Mouse (Mus musculus) brain, adult 10 weeks (tissue): ENCODE measurements around the gene Gm10762. TPM values are rescaled to one million over a fixed set of nuclear protein-coding genes. Genes with fewer than 3 reads are reported as not detected.

Experiments used
- polyA plus RNA-seq: library from polyadenylated mRNA; stranded (reverse); fragments of 350-450 nt; fragmentation: Illumina TruSeq; extraction: RNeasy Lipid Tissue Mini Kit (QIAGEN cat#74804); gene quantifications from one replicate; pipeline ENCODE4 v1.2.3, GENCODE M21; 2015; ENCODE audit warnings: low read depth, low replicate concordance

Gm10762 gene
- 5.8 TPM for polyA plus RNA-seq

DNA sequence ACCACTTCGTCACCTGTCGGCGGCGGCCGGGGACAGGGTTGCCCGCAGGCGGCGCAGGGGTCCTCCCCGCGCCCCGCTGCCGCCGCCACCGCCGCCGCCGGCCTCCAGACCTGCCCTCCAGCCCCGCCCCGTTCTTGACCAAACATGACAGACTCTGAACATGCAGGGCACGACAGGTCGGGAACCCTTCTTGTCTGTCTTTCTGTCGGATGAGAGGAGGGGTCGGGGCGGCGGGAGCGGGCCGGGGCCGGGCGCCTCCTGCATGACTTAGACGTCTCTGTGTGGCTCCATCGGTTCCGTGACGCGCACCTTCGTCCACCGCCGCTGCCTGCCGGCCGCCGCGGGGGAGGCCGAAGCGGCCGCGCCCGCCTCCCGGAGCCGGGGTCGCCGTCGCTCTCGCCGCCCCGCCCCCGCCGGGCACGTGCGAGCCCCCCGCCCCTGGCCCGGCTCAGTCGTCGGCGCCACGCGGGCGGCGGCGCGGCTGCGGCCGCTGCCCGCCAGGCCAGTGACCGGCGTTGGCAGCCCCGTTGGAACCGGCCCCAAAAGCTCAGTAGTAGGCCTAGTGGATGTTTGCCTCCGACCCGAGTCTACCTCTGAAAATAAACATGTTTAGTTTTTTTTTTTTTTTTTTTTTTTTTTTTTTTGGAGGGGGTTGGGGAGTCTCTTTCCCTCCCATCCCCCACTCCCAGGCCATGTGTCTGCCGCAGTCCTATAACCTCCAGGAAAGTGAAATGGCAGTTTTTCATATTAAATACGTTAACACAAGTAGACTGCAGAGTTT, at the start of gene Gm10762:
TSS of gene Gm10762 (minus strand) at position 65 of the 781 bp plus-strand sequence.

DNA sequence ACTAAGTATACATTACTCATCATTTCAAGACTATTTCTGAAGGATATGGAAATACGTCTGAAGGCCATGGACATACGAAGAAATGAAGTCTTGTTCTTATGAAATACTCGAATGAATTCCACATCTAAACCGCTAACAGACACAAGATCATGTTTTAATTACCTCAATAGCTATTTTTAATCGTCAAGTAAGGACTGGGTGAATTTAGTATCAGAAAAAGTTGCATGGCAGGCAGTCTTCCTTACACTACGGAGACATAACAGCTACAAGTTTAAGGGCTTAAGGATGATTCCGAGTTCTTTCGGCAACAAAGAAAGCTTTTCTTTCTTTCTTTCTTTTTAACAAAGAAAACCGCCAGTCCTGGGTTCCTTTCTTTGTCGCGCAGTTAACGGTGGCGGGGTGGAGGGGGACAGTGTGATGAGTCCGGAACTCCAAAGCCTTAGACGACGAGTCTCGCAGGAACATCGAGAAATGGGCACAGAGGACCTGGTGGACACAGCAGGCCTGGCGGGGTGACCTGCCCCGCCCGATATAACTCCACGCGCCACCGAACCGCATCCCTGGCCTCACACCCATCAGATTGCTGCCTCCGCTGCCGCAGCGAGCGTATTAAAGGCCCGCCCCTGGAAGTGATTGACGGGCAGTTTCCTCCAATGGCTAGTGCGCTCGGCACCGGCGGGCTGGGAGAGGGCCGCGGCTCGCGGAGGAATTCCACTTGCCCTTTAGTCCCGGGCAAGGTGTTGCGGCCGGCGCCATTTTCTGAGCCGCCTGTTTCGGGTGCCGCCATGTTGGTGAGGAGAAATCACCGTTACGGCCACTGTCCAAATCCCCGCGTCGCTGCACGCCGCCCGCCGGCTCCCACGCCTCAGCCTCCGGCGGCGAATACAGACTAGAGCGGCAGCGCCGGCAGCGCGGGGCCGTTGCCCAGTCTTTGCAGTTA, 614 bp downstream of the Gm10762 start, which contains the start of gene Zc3h6:
TSS of gene Zc3h6 (plus strand) at position 762 of the 940 bp plus-strand sequence.

DNA sequence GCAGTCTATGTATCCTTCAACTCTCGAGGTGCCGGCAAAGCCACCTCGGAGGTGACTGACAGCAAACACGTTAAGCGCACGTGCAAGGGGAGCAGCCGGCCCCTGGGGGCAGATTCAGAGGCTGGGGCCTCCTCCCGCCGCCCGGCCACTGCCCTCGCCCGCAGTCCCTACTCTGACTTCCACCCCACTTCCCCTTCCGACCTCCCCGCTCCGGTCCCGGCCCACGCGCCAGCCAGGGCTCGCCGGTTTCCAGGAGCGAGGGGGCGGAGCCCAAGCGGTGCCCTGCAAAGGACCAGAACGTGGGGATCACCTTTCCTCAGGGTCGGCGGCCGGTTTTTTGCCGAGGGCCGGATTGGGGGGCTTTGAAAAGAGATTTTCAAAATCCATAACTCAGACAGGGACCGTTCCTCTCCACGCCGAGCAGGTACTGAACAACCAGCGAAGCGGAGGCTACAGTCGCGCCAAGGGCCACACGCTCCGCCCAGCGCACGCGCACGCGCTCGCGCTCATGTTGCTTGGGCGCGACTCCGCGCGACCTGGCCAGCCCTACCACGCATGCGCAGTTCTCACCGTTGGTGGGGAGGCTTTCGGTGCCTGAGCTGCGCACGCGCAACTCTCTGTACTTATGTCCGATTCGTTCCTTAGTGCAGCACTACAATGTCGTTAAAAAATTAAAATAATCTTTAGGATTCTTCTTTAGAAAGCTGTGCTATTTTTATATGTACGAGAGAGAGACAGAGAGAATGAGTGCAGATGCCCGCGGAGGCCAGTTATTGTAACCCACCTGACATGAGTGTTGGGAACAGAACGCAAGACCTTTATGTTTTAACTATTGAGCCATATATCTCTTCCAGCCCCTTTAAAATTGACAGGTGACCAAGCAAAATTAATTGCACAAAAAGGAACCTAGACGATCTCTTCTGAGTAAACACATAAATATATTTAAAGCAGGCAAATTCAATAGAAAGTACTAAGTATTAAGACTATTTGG, 23.7 kb downstream of the Gm10762 start, which contains the start of gene Zc3h8:
TSS of gene Zc3h8 (minus strand) at position 540 of the 991 bp plus-strand sequence.

Other genes starting within 250 kb of the Gm10762 start
- 29.0 TPM for gene Tmem87b, start 149.6 kb downstream of the Gm10762 start, polyA plus RNA-seq
- gene Fbln7, start 104.7 kb downstream of the Gm10762 start, polyA plus RNA-seq: 1.8 TPM
- 9.8 TPM for gene Zc3h8, start 23.6 kb downstream of the Gm10762 start, polyA plus RNA-seq
- gene Zc3h6, start 323 bp downstream of the Gm10762 start, polyA plus RNA-seq: 10.2 TPM
- not detected for gene Vinac1, start 80.4 kb upstream of the Gm10762 start, polyA plus RNA-seq
- gene Ttl, start 98.2 kb upstream of the Gm10762 start, polyA plus RNA-seq: 44.1 TPM
- 15.1 TPM for gene Polr1b, start 133.3 kb upstream of the Gm10762 start, polyA plus RNA-seq
- gene Chchd5, start 162.0 kb upstream of the Gm10762 start, polyA plus RNA-seq: 15.6 TPM
- 126 TPM for gene Slc20a1, start 231.0 kb upstream of the Gm10762 start, polyA plus RNA-seq